In genomic region chr1:23382806-23383653, GRCm38 (mm10) we compare ENCODE assay signal across 7 mouse cellular contexts. TPM values are rescaled to one million over a fixed set of nuclear protein-coding genes. Genes with fewer than 3 reads are reported as not detected.
DNase-seq lines count a peak whose midpoint lies in the region; ATAC-seq lines count a peak whose summit lies in the region.

No protein-coding gene starts in this region.

- under 1% methylated on average over 66 of the region's 93 CpGs for WGBS in intestine, embryonic 16.5 days
- under 1% methylated on average over 56 of the region's 93 CpGs for WGBS in midbrain, embryonic 11.5 days

- H3K36me3 ChIP-seq in intestine, embryonic 16.5 days (ENCODE audit: control insufficient read depth, insufficient read depth, low read length): no peaks in the 10 kb centered on the region
- H3K36me3 ChIP-seq in midbrain, embryonic 11.5 days (ENCODE audit: control insufficient read depth, insufficient read depth, low read length): no peaks in the 10 kb centered on the region

- peak overlapping the region; percentile 77 for H3K4me3 ChIP-seq in intestine, embryonic 16.5 days (ENCODE audit: low read length)
- peak overlapping the region; percentile 74 for H3K4me3 ChIP-seq in midbrain, embryonic 11.5 days (ENCODE audit: low read depth, low read length)

- DNase-seq in adrenal gland, adult 8-10 months: peak; percentile 98
- DNase-seq in embryo, embryonic 9.5 days (ENCODE audit: extremely low spot score): peak; percentile 98
- DNase-seq in gastrocnemius, postnatal 4 days (ENCODE audit: low spot score in 2 of 2): peak; percentile 94 to 95
- DNase-seq in left cerebral cortex, postnatal 36 days (ENCODE audit: low spot score in 2 of 2): peak; percentile 91 to 93
- DNase-seq in midbrain, embryonic 11.5 days (ENCODE audit: low spot score, missing footprints): peak; percentile 98
- DNase-seq in skeletal muscle tissue, adult 2 months (ENCODE audit: low read depth, low spot score): peak; percentile 94

- intact Hi-C loops in left cerebral cortex, postnatal 36 days (cut with DNase I): loop anchor here (5.0 to 10.0 kb wide), 2 partner anchors 112 to 126 kb away; no protein-coding TSS in a partner anchor

- no peaks in the 10 kb centered on the region for H3K27me3 ChIP-seq in intestine, embryonic 16.5 days (replicated peaks; ENCODE audit: control insufficient read depth, insufficient read depth, low read length)
- peaks cover 2% of the 10 kb centered on the region; the same call in 1 of the 2 replicates for H3K27me3 ChIP-seq in midbrain, embryonic 11.5 days (ENCODE audit: control insufficient read depth, insufficient read depth, low read length)

- peak overlapping the region; percentile 57 for H3K27ac ChIP-seq in intestine, embryonic 16.5 days (ENCODE audit: low read length)
- H3K27ac ChIP-seq in midbrain, embryonic 11.5 days (ENCODE audit: low read depth, low read length): peak overlapping the region; percentile 40; the same call in 1 of the 2 replicates

- peaks cover 2% of the 10 kb centered on the region; the same call in 1 of the 2 replicates for H3K4me1 ChIP-seq in intestine, embryonic 16.5 days (ENCODE audit: control insufficient read depth, insufficient read depth, low read length)
- peaks cover 10% of the 10 kb centered on the region; the same call in 1 of the 2 replicates for H3K4me1 ChIP-seq in midbrain, embryonic 11.5 days (ENCODE audit: control insufficient read depth, insufficient read depth, low read length)

- no peaks in the 10 kb centered on the region for H3K9me3 ChIP-seq in intestine, embryonic 16.5 days (ENCODE audit: control insufficient read depth, low read length)
- H3K9me3 ChIP-seq in midbrain, embryonic 11.5 days (ENCODE audit: control insufficient read depth, low read length): no peaks in the 10 kb centered on the region

- H3K9ac ChIP-seq in intestine, embryonic 16.5 days (ENCODE audit: low read depth, low read length): peak overlapping the region; percentile 86
- peak overlapping the region; percentile 83 for H3K9ac ChIP-seq in midbrain, embryonic 11.5 days (ENCODE audit: low read length)

- ATAC-seq in intestine, embryonic 16.5 days: peak; percentile 99
- ATAC-seq in midbrain, embryonic 11.5 days (ENCODE audit: low FRiP score): peak; percentile 98

- peak overlapping the region; percentile 99 for H3K4me2 ChIP-seq in intestine, embryonic 16.5 days (ENCODE audit: low read depth, low read length)
- H3K4me2 ChIP-seq in midbrain, embryonic 11.5 days: peak overlapping the region; percentile 92

RNA-seq across cellular contexts. Expression of gene Ogfrl1, which starts 14.5 kb away (rescaled TPM):
- total RNA-seq in adrenal gland, adult 8-10 months (2022): 10 to 100 TPM in 2 of 4 experiments, 1 to 10 TPM in 2; 6.9 to 13.2 (median 9.2) TPM
- total RNA-seq in gastrocnemius, postnatal 4 days (2021): 1 to 10 TPM; 5.3 to 6.1 TPM
- 1.6 and 1.9 TPM in 2 replicates for polyA plus RNA-seq in intestine, embryonic 16.5 days (2015; fragmentation: Nextera tagmentation; extraction: Ambion mirVana)
- total RNA-seq in left cerebral cortex, postnatal 36 days (2021): 10 to 100 TPM; 82.6 to 86.6 TPM
- polyA plus RNA-seq in midbrain, embryonic 11.5 days (2014; fragmentation: Nextera tagmentation; extraction: Ambion mirVana): 11.5 and 12.1 TPM in 2 replicates

Comparison
In these comparisons a context has a peak if more than half of its experiments do, and no peak if none do; other contexts are left out.
1. Peak in every context shown above with its lines: DNase-seq, ATAC-seq, H3K4me3 ChIP-seq and H3K27ac ChIP-seq.
2. RNA of gene Ogfrl1, which starts 14.5 kb away (total RNA-seq): 82.6 to 86.6 TPM in left cerebral cortex, postnatal 36 days; 6.9 to 13.2 TPM in adrenal gland, adult 8-10 months and 5.3 to 6.1 TPM in gastrocnemius, postnatal 4 days; every median in the first group is over 4 times any median in the second.